Mouse (Mus musculus) spleen, adult 2 months (tissue): ENCODE results near the gene Prkca. TPM values are rescaled to one million over a fixed set of nuclear protein-coding genes. Genes with fewer than 3 reads are reported as not detected.

Experiments used
- DNase-seq, 2 experiments: peaks; one replicate each; pipeline versions ENCODE4 v3.0.0 to v3.0.0-alpha.2; 2012 to 2021; ENCODE audit warnings: low spot score in 2 of 2, low read depth in 1 of 2
- H3K27ac ChIP-seq: fragments of 200-500 bp; 2 replicates; pipeline ENCODE4 v1.5.1; 2012; ENCODE audit warnings: low read length, inconsistent platforms; ENCODE audit not compliant: insufficient read depth
- H3K27me3 ChIP-seq: fragments of 200-500 bp; 2 replicates; pipeline ENCODE4 v1.6.1; 2012; ENCODE audit warnings: mild to moderate bottlenecking, moderate library complexity, low read length, inconsistent platforms; ENCODE audit not compliant: control insufficient read depth, insufficient read depth
- H3K36me3 ChIP-seq: fragments of 200-500 bp; 2 replicates; pipeline ENCODE4 v1.6.1; 2012; ENCODE audit warnings: mild to moderate bottlenecking, low read length, inconsistent platforms; ENCODE audit not compliant: control insufficient read depth, insufficient read depth
- H3K4me1 ChIP-seq: fragments of 200-500 bp; 2 replicates; pipeline ENCODE4 v1.6.1; 2011; ENCODE audit warnings: inconsistent platforms; ENCODE audit not compliant: control insufficient read depth, insufficient read depth, insufficient read length
- H3K4me3 ChIP-seq: fragments of 200-500 bp; 2 replicates; pipeline ENCODE4 v1.5.1; 2011; ENCODE audit warnings: mild to moderate bottlenecking, inconsistent platforms; ENCODE audit not compliant: insufficient read depth, insufficient read length; ENCODE audit errors: extremely low read depth
- CTCF ChIP-seq: fragments of 200-500 bp; IDR thresholded peaks from 2 replicates; pipeline ENCODE4 v1.5.1; 2011; ENCODE audit warnings: mild to moderate bottlenecking, inconsistent platforms; ENCODE audit not compliant: insufficient read depth, insufficient read length, insufficient replicate concordance; ENCODE audit errors: extremely low read depth
- POLR2A ChIP-seq: fragments of 200-500 bp; IDR thresholded peaks from 2 replicates; pipeline ENCODE4 v1.6.1; 2011; ENCODE audit warnings: low read depth, low read length, inconsistent platforms
- WGBS: fragments of 180-500 bp; shearing (Covaris S2); methylation state at CpG from one replicate; pipeline ENCODE4 v1.1.7; 2018; 5-methylcytosine and 5-hydroxymethylcytosine counted together
- polyA plus RNA-seq: library from polyadenylated mRNA; depleted of rRNA; stranded (reverse); fragments of >200 nt; gene quantifications from 2 replicates; pipeline ENCODE4 v1.2.3, GENCODE M21; 2012

The Prkca gene
- polyA plus RNA-seq, 1 experiment = 8.4 TPM

DNA sequence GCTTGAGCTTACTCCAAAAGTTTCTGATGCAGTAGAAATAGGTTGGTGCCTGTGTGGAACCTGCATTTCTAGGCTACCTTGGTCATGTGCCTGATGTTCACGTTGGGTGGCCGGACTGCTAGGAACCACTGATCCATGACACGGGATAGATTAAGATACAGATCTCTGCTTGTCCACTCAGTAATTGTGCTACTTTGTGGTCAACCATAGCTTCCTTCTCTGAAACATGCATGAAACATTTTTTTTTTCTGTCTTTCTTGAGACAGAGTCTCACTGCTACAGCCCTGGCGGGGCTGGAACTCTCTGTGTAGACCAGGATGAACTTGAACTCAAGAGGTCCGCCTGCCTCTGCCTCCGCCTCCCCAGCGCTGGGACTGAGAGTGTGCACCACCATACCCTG is 33.1 kb upstream of the Prkca start:
- no peak for TF ChIP-seq POLR2A
- no peaks in the 10 kb centered on the region; the same call in 1 of the 2 replicates for H3K4me1 ChIP-seq
- H3K4me3 ChIP-seq = no peak overlapping the region
- no peaks in the 10 kb centered on the region for H3K36me3 ChIP-seq
- DNase-seq = no peak
- H3K27ac ChIP-seq = no peak overlapping the region
- no peaks in the 10 kb centered on the region for H3K27me3 ChIP-seq
- 91% methylated on average over 7 of the region's 7 CpGs for WGBS

DNA sequence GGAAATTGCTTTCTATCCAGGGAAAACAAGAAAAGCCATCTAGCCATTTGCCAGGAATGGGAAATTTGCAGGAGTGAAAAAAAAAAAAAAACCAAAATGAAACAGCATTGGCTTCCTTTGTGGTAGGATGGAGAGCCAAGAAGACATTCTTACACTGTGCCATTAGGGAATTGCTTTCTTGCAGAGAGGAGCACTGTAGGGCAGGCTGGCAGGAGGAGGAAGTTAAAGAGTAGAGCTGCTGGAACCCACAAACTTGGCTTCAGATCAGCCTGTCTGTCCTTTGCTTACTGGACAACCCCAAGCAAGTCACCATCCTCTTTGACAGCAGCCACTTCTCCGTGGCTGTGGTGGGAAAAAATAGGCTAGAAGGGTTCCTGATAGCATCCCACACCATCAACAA is 23.3 kb upstream of the Prkca start:
- H3K27ac ChIP-seq = no peak overlapping the region
- TF ChIP-seq POLR2A (no peak), CTCF (no peak)
- no peaks in the 10 kb centered on the region for H3K27me3 ChIP-seq
- no peak for DNase-seq
- H3K4me3 ChIP-seq = no peak overlapping the region
- WGBS = 17% methylated on average over 1 of the region's 1 CpGs
- H3K36me3 ChIP-seq = no peaks in the 10 kb centered on the region
- no peaks in the 10 kb centered on the region for H3K4me1 ChIP-seq

DNA sequence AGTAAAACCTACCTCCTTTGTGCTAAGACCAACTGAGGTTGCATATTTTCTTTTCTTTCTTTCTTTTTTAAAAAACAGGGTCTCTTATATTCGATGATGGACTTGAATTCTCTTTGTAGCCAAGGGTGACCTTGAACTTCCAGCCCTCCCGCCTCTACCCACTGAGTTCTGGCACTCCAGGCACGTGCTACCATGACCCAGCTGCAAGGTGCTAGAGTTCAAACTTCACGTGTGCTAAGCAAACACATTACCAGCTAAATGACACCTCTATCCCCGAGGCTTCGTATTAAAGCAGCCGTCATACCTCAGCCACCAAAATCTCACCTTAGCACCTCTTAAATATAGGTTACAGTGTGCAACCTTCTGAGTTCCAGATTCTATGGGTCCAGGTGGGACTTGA is 21.9 kb upstream of the Prkca start:
- no peak overlapping the region for H3K4me3 ChIP-seq
- no peaks in the 10 kb centered on the region for H3K36me3 ChIP-seq
- 82% methylated on average over 7 of the region's 7 CpGs for WGBS
- TF ChIP-seq CTCF (no peak), POLR2A (no peak)
- no peaks in the 10 kb centered on the region for H3K4me1 ChIP-seq
- H3K27me3 ChIP-seq = no peaks in the 10 kb centered on the region
- H3K27ac ChIP-seq = no peak overlapping the region
- no peak for DNase-seq

DNA sequence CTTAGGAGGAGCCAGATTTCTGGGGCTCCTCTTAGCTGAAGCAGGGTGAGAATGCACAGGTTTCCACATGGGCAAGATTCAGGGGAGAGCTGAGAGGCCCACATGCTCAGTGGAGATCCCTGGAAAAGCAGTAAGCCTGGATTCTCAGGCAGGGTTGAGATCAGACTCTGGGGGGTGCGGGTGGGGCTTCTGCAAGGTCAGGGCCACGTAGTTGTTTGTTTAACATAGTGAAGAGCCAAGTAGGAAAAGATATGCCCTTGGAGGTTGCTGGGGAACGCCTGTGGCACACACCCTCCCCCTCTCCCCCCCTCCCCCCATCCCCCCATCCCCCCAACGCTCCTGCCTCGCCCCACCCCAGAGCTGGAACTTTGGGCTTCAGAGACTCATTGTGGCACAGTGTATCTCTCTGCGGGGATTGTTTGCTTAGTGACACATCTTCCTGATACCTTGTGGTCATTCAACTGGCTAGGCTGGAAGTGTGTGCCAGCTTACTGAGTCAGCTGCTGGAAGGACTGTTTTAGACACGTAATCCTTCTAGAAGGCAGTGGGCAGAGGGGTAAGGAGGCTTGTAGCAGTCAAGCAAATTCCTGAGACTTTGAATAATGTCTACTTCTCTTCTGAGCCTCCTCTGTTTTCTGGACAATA is 21.3 kb upstream of the Prkca start:
- H3K27me3 ChIP-seq = no peaks in the 10 kb centered on the region
- no peak overlapping the region for H3K4me3 ChIP-seq
- no peak overlapping the region for H3K27ac ChIP-seq
- H3K4me1 ChIP-seq = no peaks in the 10 kb centered on the region
- no peaks in the 10 kb centered on the region for H3K36me3 ChIP-seq
- no peak for DNase-seq
- TF ChIP-seq POLR2A (no peak), CTCF (no peak)
- WGBS = 71% methylated on average over 7 of the region's 7 CpGs

DNA sequence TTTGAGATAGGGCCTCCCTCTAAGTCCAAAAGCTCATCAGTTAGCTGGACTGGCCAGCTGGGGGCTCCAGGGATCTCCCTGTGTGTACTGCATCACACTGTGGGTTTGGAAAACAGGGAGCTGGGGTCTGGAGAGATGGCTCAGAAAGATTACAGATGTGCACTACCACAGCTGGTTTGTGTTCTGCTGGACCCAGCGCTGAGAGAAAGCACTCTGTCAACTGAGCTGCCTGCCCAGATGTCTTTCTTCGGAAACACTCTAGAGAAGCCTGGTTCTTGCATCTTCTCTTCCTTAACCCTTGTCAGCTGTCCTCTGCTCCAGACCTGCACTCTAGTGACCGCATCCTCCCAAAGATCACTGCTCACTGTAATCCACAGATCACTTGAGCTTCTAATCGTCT is 20.3 kb upstream of the Prkca start:
- TF ChIP-seq CTCF (no peak), POLR2A (no peak)
- H3K27ac ChIP-seq = no peak overlapping the region
- no peaks in the 10 kb centered on the region for H3K27me3 ChIP-seq
- WGBS = 91% methylated on average over 4 of the region's 4 CpGs
- no peak overlapping the region for H3K4me3 ChIP-seq
- no peaks in the 10 kb centered on the region for H3K4me1 ChIP-seq
- DNase-seq = no peak
- no peaks in the 10 kb centered on the region for H3K36me3 ChIP-seq

DNA sequence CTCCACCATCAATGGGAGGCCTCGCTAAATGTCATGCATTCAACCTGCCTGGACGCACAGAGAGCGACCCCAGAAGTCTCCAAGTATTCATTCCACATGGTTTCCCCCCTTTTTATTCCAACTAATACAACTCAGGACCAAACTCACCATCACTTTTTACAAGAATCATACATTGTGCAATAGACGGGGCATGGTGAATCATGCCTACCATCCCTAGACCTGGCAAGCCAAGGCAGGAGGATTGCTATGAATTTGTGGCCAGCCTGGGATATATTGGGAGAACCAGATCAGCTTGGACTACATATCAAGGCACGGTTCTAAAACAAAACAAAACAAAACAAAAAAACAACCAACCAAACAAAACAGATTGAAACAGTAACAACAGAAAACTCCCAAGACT is 19.2 kb upstream of the Prkca start:
- TF ChIP-seq CTCF = no peak
- TF ChIP-seq POLR2A = no peak
- WGBS = 93% methylated on average over 5 of the region's 5 CpGs
- H3K4me1 ChIP-seq = no peaks in the 10 kb centered on the region

DNA sequence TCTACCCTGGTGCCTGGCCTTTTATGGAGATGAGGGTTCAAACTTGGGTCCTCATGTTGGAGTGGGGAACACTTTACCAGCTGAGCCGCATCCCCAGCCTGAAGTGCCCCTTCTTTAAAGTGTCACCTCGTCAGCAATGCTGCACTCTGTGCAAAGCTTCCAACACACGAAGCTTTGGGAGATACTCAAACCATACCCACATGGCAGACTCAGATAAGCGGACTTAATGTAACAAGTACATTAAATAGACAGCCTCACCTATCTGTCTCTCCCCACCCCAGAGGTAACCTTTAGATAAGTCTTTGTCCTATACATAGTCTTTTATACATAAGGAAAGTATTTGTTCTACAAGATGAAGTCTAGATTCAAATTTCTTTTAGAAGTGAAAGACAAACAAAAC is 17.3 kb upstream of the Prkca start:
- no peaks in the 10 kb centered on the region for H3K4me1 ChIP-seq
- DNase-seq = no peak
- 83% methylated on average over 4 of the region's 4 CpGs for WGBS
- H3K4me3 ChIP-seq = no peak overlapping the region
- H3K27me3 ChIP-seq = no peaks in the 10 kb centered on the region
- no peak for TF ChIP-seq POLR2A
- TF ChIP-seq CTCF = no peak
- H3K36me3 ChIP-seq = no peaks in the 10 kb centered on the region
- H3K27ac ChIP-seq = no peak overlapping the region

More for the DNA sequence above, 19.2 kb upstream of the Prkca start:
- no peak overlapping the region for H3K4me3 ChIP-seq
- no peak for DNase-seq
- no peaks in the 10 kb centered on the region for H3K27me3 ChIP-seq
- no peak overlapping the region for H3K27ac ChIP-seq
- H3K36me3 ChIP-seq = no peaks in the 10 kb centered on the region
